Mouse (Mus musculus) midbrain, embryonic 11.5 days (tissue): ENCODE measurements around the gene Tnfsf4. TPM values are rescaled to one million over a fixed set of nuclear protein-coding genes. Genes with fewer than 3 reads are reported as not detected.

Source experiments
- ATAC-seq: fragments of 200-750 bp; cut with Nextera tagmentation; 2 replicates; pipeline ENCODE4 v1.8.0; 2017; ENCODE audit warnings: moderate TSS enrichment, moderate library complexity; ENCODE audit not compliant: low FRiP score
- DNase-seq: peaks from one replicate; pipeline ENCODE4 v3.0.0; 2015; ENCODE audit warnings: low spot score; ENCODE audit errors: missing footprints
- H3K27ac ChIP-seq: fragments of 300-500 bp; sonication (generic); 2 replicates; pipeline ENCODE4 v1.5.1; 2014; ENCODE audit warnings: low read depth, low read length
- H3K27me3 ChIP-seq: fragments of 300-500 bp; sonication (generic); 2 replicates; pipeline ENCODE4 v1.6.1; 2014; ENCODE audit warnings: mild to moderate bottlenecking, low read length, moderate library complexity, mixed read lengths; ENCODE audit not compliant: control insufficient read depth, insufficient read depth
- H3K36me3 ChIP-seq: fragments of 300-500 bp; sonication (generic); 2 replicates; pipeline ENCODE4 v1.6.1; 2014; ENCODE audit warnings: mild to moderate bottlenecking, low read length, moderate library complexity, mixed read lengths; ENCODE audit not compliant: control insufficient read depth, insufficient read depth
- H3K4me1 ChIP-seq: fragments of 300-500 bp; sonication (generic); 2 replicates; pipeline ENCODE4 v1.6.1; 2014; ENCODE audit warnings: low read length; ENCODE audit not compliant: control insufficient read depth, insufficient read depth
- H3K4me2 ChIP-seq: fragments of 300-500 bp; sonication (generic); 2 replicates; pipeline ENCODE4 v1.6.1; 2014; ENCODE audit warnings: mild to moderate bottlenecking, moderate library complexity
- H3K4me3 ChIP-seq: fragments of 300-500 bp; sonication (generic); 2 replicates; pipeline ENCODE4 v1.5.1; 2014; ENCODE audit warnings: low read depth, low read length
- H3K9ac ChIP-seq: fragments of 300-500 bp; sonication (generic); 2 replicates; pipeline ENCODE4 v1.6.1; 2014; ENCODE audit warnings: low read length
- H3K9me3 ChIP-seq: fragments of 300-500 bp; sonication (generic); 2 replicates; pipeline ENCODE4 v1.6.1; 2016; ENCODE audit warnings: low read length; ENCODE audit not compliant: control insufficient read depth
- WGBS: fragments of 180-500 bp; shearing (Covaris S2); extraction: QIAGEN DNeasy Blood & Tissue Kit; methylation state at CpG from one replicate; pipeline ENCODE4 v1.1.7; 2014; 5-methylcytosine and 5-hydroxymethylcytosine counted together
- polyA plus RNA-seq: library from polyadenylated mRNA; unstranded; fragments of >200 nt; fragmentation: Nextera tagmentation; extraction: Ambion mirVana; gene quantifications from 2 replicates; pipeline ENCODE4 v1.2.1, GENCODE M21; 2014

Gene Tnfsf4
- 0.20 and 0.40 TPM in 2 replicates for polyA plus RNA-seq

GRCm38 (mm10) chr1:161394931-161395459 is at the start of gene Tnfsf4:
Gene Tnfsf4, plus strand, starts transcription at chr1:161395409.
- no peak within 1 kb of the TSS for H3K27ac ChIP-seq
- H3K36me3 ChIP-seq, result no peaks in the 10 kb centered on the region
- no peak for ATAC-seq
- H3K4me3 ChIP-seq, result no peak within 1 kb of the TSS
- H3K27me3 ChIP-seq, result no peaks in the 10 kb centered on the region
- H3K4me1 ChIP-seq, result no peaks in the 10 kb centered on the region
- DNase-seq, result no peak
- no peak within 1 kb of the TSS for H3K9ac ChIP-seq
- WGBS, result 75% methylated on average over 6 of the region's 6 CpGs
- no peaks in the 10 kb centered on the region for H3K9me3 ChIP-seq
- no peak within 1 kb of the TSS for H3K4me2 ChIP-seq

DNA sequence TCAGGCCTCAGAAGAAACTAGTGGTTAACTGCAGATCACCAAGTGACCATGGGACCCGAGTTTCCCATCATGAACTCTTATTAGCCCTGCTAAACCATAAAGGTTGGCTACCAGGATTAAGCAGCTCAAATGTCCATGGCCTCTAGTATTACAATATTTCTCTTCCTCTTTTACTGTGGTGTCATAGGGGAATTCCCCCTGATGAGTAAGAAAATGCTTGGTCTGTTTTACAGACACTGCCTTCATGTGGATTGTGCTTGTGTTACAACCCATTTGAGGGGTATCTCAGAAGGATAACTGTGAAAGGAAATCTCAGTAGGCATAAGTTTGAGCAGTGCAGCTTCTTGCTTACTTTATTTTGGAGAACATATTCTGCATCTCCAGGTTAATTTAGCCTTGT is 44.2 kb upstream of the Tnfsf4 start:
- no peak overlapping the region for H3K9ac ChIP-seq
- H3K9me3 ChIP-seq, result no peaks in the 10 kb centered on the region
- H3K36me3 ChIP-seq, result no peaks in the 10 kb centered on the region
- no peaks in the 10 kb centered on the region for H3K27me3 ChIP-seq
- H3K4me1 ChIP-seq, result no peaks in the 10 kb centered on the region
- DNase-seq (no peak), ATAC-seq (no peak)
- H3K27ac ChIP-seq, result no peak overlapping the region
- WGBS, result 60% methylated on average over 1 of the region's 1 CpGs
- no peak overlapping the region for H3K4me3 ChIP-seq
- no peak overlapping the region for H3K4me2 ChIP-seq

DNA sequence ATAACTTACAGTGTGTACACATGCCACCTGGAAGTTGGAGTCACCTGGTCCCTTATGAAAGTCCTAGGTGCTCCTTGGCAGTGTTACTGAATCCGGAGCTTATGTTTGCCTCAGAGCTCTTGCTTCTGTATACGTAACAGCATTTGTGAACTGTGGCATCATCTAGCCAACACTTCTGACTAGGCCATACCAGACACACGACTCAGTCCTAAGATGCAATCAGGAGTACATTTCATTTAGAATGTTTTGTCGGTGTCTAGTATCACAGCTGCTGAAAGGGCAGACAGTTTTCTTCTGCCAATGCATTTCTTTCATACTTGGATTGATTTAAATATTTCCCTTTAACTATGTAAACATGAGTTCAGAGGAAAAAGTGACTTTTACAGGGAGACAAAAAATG is 30.2 kb upstream of the Tnfsf4 start:
- H3K9me3 ChIP-seq, result no peaks in the 10 kb centered on the region
- H3K4me1 ChIP-seq, result no peaks in the 10 kb centered on the region
- H3K27me3 ChIP-seq, result no peaks in the 10 kb centered on the region
- ATAC-seq (no peak), DNase-seq (no peak)
- H3K27ac ChIP-seq, result no peak overlapping the region
- H3K4me3 ChIP-seq, result no peak overlapping the region
- H3K9ac ChIP-seq, result no peak overlapping the region
- WGBS, result 90% methylated on average over 4 of the region's 4 CpGs
- H3K4me2 ChIP-seq, result no peak overlapping the region
- no peaks in the 10 kb centered on the region for H3K36me3 ChIP-seq

DNA sequence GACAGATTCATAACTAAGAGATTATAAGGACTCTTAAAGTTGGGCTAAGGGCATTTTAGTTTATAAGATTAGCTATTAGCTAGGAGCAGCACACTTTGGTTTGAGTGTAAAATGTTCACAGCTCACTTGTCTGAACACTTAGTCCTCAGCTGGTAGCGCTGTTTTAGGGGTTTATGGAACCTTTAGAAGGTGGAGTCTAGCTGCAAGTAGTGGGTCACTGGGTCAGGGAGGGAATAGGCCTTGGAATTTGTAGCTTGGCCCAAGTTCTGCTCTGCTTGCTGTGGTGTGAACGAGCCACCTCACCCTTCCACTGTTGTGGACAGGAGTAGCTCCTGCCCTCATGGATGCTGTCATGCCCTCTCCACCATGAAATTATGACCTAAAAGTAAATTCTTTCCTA is 23.3 kb upstream of the Tnfsf4 start:
- no peak for ATAC-seq
- Histone ChIP-seq H3K36me3 (no peaks in the 10 kb centered on the region), H3K4me2 (no peak overlapping the region), H3K4me1 (no peaks in the 10 kb centered on the region), H3K27ac (no peak overlapping the region), H3K4me3 (no peak overlapping the region), H3K27me3 (no peaks in the 10 kb centered on the region), H3K9me3 (no peaks in the 10 kb centered on the region), H3K9ac (no peak overlapping the region)
- 83% methylated on average over 2 of the region's 2 CpGs for WGBS
- no peak for DNase-seq

DNA sequence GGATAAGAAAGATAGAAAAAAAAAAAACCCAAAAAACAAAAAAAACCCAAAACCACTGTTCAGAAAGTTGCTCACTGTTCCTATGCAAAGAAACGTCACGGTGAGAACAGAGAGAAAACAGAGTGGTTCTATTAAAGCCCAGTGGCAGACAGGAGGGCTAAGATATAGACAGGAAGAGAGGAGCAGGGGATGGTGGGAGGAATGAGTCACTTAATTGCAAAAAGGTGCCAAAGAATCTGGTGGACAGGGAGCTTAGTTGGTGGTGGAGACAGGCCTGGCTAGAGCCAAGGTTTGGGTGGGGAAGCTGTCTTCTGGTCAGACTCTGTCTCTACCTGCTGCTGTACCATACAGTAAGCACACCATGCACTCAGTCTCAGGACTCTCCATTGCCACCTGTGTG is 19.3 kb upstream of the Tnfsf4 start:
- Histone ChIP-seq H3K27ac (no peak overlapping the region), H3K9me3 (no peaks in the 10 kb centered on the region), H3K4me3 (no peak overlapping the region), H3K9ac (no peak overlapping the region), H3K27me3 (no peaks in the 10 kb centered on the region), H3K4me1 (0 out of 2 replicates have a peak, but pooled peaks cover 4% of the 10 kb centered on the region), H3K4me2 (no peak overlapping the region), H3K36me3 (no peaks in the 10 kb centered on the region)
- DNase-seq (peak; percentile 65), ATAC-seq (no peak)
- WGBS, result 75% methylated on average over 2 of the region's 2 CpGs

GRCm38 (mm10) chr1:161378571-161378970 is 16.6 kb upstream of the Tnfsf4 start:
- H3K27me3 ChIP-seq, result no peaks in the 10 kb centered on the region
- no peak overlapping the region for H3K4me3 ChIP-seq
- DNase-seq (peak; percentile 45), ATAC-seq (no peak)
- H3K9me3 ChIP-seq, result no peaks in the 10 kb centered on the region
- H3K4me1 ChIP-seq, result 0 out of 2 replicates have a peak, but pooled peaks cover 4% of the 10 kb centered on the region
- no peaks in the 10 kb centered on the region for H3K36me3 ChIP-seq
- no peak overlapping the region for H3K4me2 ChIP-seq
- H3K27ac ChIP-seq, result no peak overlapping the region
- 76% methylated on average over 3 of the region's 3 CpGs for WGBS
- no peak overlapping the region for H3K9ac ChIP-seq

GRCm38 (mm10) chr1:161379685-161380424 is 15.4 kb upstream of the Tnfsf4 start:
- 26% methylated on average over 11 of the region's 11 CpGs for WGBS
- no peaks in the 10 kb centered on the region for H3K9me3 ChIP-seq
- no peaks in the 10 kb centered on the region for H3K27me3 ChIP-seq
- no peak for ATAC-seq
- no peak overlapping the region for H3K9ac ChIP-seq
- no peak overlapping the region for H3K4me3 ChIP-seq
- peak; percentile 73 for DNase-seq
- no peak overlapping the region for H3K27ac ChIP-seq
- H3K36me3 ChIP-seq, result no peaks in the 10 kb centered on the region
- no peak overlapping the region for H3K4me2 ChIP-seq
- H3K4me1 ChIP-seq, result 0 out of 2 replicates have a peak, but pooled peaks cover 4% of the 10 kb centered on the region

- 39% methylated on average over 5 of the region's 5 CpGs for WGBS
- Histone ChIP-seq H3K4me3 (no peak overlapping the region), H3K4me1 (0 out of 2 replicates have a peak, but pooled peaks cover 4% of the 10 kb centered on the region), H3K9ac (no peak overlapping the region), H3K36me3 (no peaks in the 10 kb centered on the region), H3K9me3 (no peaks in the 10 kb centered on the region), H3K4me2 (no peak overlapping the region), H3K27ac (no peak overlapping the region), H3K27me3 (no peaks in the 10 kb centered on the region)
- ATAC-seq (no peak), DNase-seq (peak; percentile 57)
Observed at GRCm38 (mm10) chr1:161380425-161380780, 14.8 kb upstream of the Tnfsf4 start.

DNA sequence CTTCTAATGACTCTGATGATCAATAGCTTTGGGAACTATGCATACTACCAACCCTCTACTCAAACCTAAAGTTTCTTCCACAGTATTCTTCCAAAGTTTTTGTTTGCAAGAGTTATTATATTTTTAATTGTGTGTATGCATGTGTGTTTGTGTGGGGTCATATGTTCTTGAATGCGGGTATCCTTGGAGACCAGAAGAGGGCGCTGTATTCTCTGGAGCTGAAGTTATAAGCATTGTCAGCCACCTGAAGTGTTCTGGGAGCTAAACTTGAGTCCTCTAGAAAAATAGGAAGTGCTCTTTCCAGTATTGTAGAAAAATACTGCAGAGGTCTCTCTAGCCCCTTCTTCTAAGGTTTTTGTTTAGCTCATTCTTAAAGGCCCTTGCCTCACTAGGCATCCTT is 5.1 kb upstream of the Tnfsf4 start:
- Histone ChIP-seq H3K9me3 (no peaks in the 10 kb centered on the region), H3K4me1 (no peaks in the 10 kb centered on the region), H3K36me3 (no peaks in the 10 kb centered on the region), H3K27ac (no peak overlapping the region), H3K4me2 (no peak overlapping the region), H3K27me3 (no peaks in the 10 kb centered on the region), H3K9ac (no peak overlapping the region), H3K4me3 (no peak overlapping the region)
- no peak for DNase-seq
- WGBS, result 58% methylated on average over 2 of the region's 2 CpGs
- no peak for ATAC-seq
